Mouse (Mus musculus) lung, postnatal 0 days (tissue): ENCODE measurements around the gene Apoe.

Experiments
- CTCF ChIP-seq: IDR thresholded peaks from 2 replicates; pipeline ENCODE4 v1.5.1; 2016; ENCODE audit warnings: antibody characterized with exemption, mild to moderate bottlenecking
- EP300 ChIP-seq: IDR thresholded peaks from 2 replicates; pipeline ENCODE4 v1.6.1; 2016; ENCODE audit warnings: antibody characterized with exemption, mild to moderate bottlenecking, control low read depth

- no peak for TF ChIP-seq CTCF
- no peak for TF ChIP-seq EP300
Measured at GRCm38 (mm10) chr7:19718297-19718952, 19.4 kb upstream of the Apoe start.
